Mouse (Mus musculus): ENCODE measurements around the gene Apba2. TPM values are rescaled to one million over a fixed set of nuclear protein-coding genes. Genes with fewer than 3 reads are reported as not detected.

The Apba2 gene
- polyA plus RNA-seq, 1 experiment from 2014 or later, result 8.2 TPM

GRCm38 (mm10) chr7:64753678-64754077 is 252.2 kb downstream of the Apba2 start:
- ATAC-seq (ENCODE audit: insufficient number of reproducible peaks, low FRiP score, low TSS enrichment, low read depth), result no peak
- H3K36me3 ChIP-seq, result no peaks in the 10 kb centered on the region
- H3K4me3 ChIP-seq, result no peak overlapping the region
- H3K9ac ChIP-seq, result no peak overlapping the region
- H3K27me3 ChIP-seq, result no peaks in the 10 kb centered on the region
- H3K27ac ChIP-seq, result no peak overlapping the region
- no peak overlapping the region for H3K4me2 ChIP-seq
- WGBS, result 64% methylated on average over 6 of the region's 6 CpGs
- peaks cover 13% of the 10 kb centered on the region; the same call in 1 of the 2 replicates for H3K4me1 ChIP-seq
- H3K9me3 ChIP-seq, result no peaks in the 10 kb centered on the region

- no peaks in the 10 kb centered on the region for H3K36me3 ChIP-seq
- H3K9ac ChIP-seq, result no peak overlapping the region
- peaks cover 13% of the 10 kb centered on the region; the same call in 1 of the 2 replicates for H3K4me1 ChIP-seq
- no peak overlapping the region for H3K27ac ChIP-seq
- 68% methylated on average over 7 of the region's 7 CpGs for WGBS
- H3K9me3 ChIP-seq, result no peaks in the 10 kb centered on the region
- H3K4me2 ChIP-seq, result no peak overlapping the region
- no peaks in the 10 kb centered on the region for H3K27me3 ChIP-seq
- no peak overlapping the region for H3K4me3 ChIP-seq
- ATAC-seq (ENCODE audit: insufficient number of reproducible peaks, low FRiP score, low TSS enrichment, low read depth), result no peak
These were observed 252.7 kb downstream of the Apba2 start for GRCm38 (mm10) chr7:64754161-64754560.

GRCm38 (mm10) chr7:64755141-64755540 is 253.6 kb downstream of the Apba2 start:
- no peaks in the 10 kb centered on the region for H3K36me3 ChIP-seq
- H3K4me1 ChIP-seq, result peaks cover 13% of the 10 kb centered on the region; the same call in 1 of the 2 replicates
- no peak for ATAC-seq (ENCODE audit: insufficient number of reproducible peaks, low FRiP score, low TSS enrichment, low read depth)
- H3K4me2 ChIP-seq, result no peak overlapping the region
- 84% methylated on average over 7 of the region's 7 CpGs for WGBS
- H3K27me3 ChIP-seq, result no peaks in the 10 kb centered on the region
- H3K4me3 ChIP-seq, result no peak overlapping the region
- no peaks in the 10 kb centered on the region for H3K9me3 ChIP-seq
- no peak overlapping the region for H3K27ac ChIP-seq
- no peak overlapping the region for H3K9ac ChIP-seq

GRCm38 (mm10) chr7:64765595-64765994 is 264.1 kb downstream of the Apba2 start:
- ATAC-seq (ENCODE audit: insufficient number of reproducible peaks, low FRiP score, low TSS enrichment, low read depth), result no peak
- H3K4me1 ChIP-seq, result 0 out of 2 replicates have a peak, but pooled peaks cover 6% of the 10 kb centered on the region
- no peaks in the 10 kb centered on the region for H3K27me3 ChIP-seq
- no peak overlapping the region for H3K27ac ChIP-seq
- WGBS, result 85% methylated on average over 3 of the region's 3 CpGs
- no peak overlapping the region for H3K4me2 ChIP-seq
- H3K9me3 ChIP-seq, result no peaks in the 10 kb centered on the region
- H3K9ac ChIP-seq, result no peak overlapping the region
- H3K36me3 ChIP-seq, result no peaks in the 10 kb centered on the region
- H3K4me3 ChIP-seq, result no peak overlapping the region

GRCm38 (mm10) chr7:64769768-64770167 is 268.3 kb downstream of the Apba2 start:
- H3K9me3 ChIP-seq, result no peaks in the 10 kb centered on the region
- H3K4me2 ChIP-seq, result no peak overlapping the region
- no peak for ATAC-seq (ENCODE audit: insufficient number of reproducible peaks, low FRiP score, low TSS enrichment, low read depth)
- H3K4me3 ChIP-seq, result no peak overlapping the region
- H3K4me1 ChIP-seq, result 0 out of 2 replicates have a peak, but pooled peaks cover 6% of the 10 kb centered on the region
- H3K36me3 ChIP-seq, result no peaks in the 10 kb centered on the region
- no peak overlapping the region for H3K9ac ChIP-seq
- H3K27ac ChIP-seq, result no peak overlapping the region
- H3K27me3 ChIP-seq, result no peaks in the 10 kb centered on the region
- 36% methylated on average over 7 of the region's 7 CpGs for WGBS

- no peak for ATAC-seq (ENCODE audit: insufficient number of reproducible peaks, low FRiP score, low TSS enrichment, low read depth)
- Histone ChIP-seq H3K9me3 (no peaks in the 10 kb centered on the region), H3K9ac (no peak overlapping the region), H3K4me3 (no peak overlapping the region), H3K36me3 (no peaks in the 10 kb centered on the region), H3K4me2 (no peak overlapping the region), H3K4me1 (0 out of 2 replicates have a peak, but pooled peaks cover 6% of the 10 kb centered on the region), H3K27me3 (no peaks in the 10 kb centered on the region), H3K27ac (no peak overlapping the region)
- WGBS, result 75% methylated on average over 8 of the region's 8 CpGs
These were observed 269.4 kb downstream of the Apba2 start for GRCm38 (mm10) chr7:64770779-64771390.

- 51% methylated on average over 10 of the region's 10 CpGs for WGBS
- Histone ChIP-seq H3K36me3 (no peaks in the 10 kb centered on the region), H3K4me2 (no peak overlapping the region), H3K9me3 (no peaks in the 10 kb centered on the region), H3K9ac (no peak overlapping the region), H3K27me3 (no peaks in the 10 kb centered on the region), H3K4me3 (no peak overlapping the region), H3K4me1 (0 out of 2 replicates have a peak, but pooled peaks cover 9% of the 10 kb centered on the region), H3K27ac (no peak overlapping the region)
- no peak for ATAC-seq (ENCODE audit: insufficient number of reproducible peaks, low FRiP score, low TSS enrichment, low read depth)
These were observed 272.0 kb downstream of the Apba2 start for GRCm38 (mm10) chr7:64773465-64773864.

- H3K4me3 ChIP-seq, result no peak overlapping the region
- H3K4me1 ChIP-seq, result peaks cover 8% of the 10 kb centered on the region; the same call in 1 of the 2 replicates
- H3K9ac ChIP-seq, result no peak overlapping the region
- H3K27me3 ChIP-seq, result no peaks in the 10 kb centered on the region
- H3K4me2 ChIP-seq, result no peak overlapping the region
- no peaks in the 10 kb centered on the region for H3K36me3 ChIP-seq
- WGBS, result 80% methylated on average over 13 of the region's 13 CpGs
- no peaks in the 10 kb centered on the region for H3K9me3 ChIP-seq
- no peak overlapping the region for H3K27ac ChIP-seq
- no peak for ATAC-seq (ENCODE audit: insufficient number of reproducible peaks, low FRiP score, low TSS enrichment, low read depth)
These were observed 275.4 kb downstream of the Apba2 start for GRCm38 (mm10) chr7:64776708-64777489.

GRCm38 (mm10) chr7:64779501-64779900 is 278.0 kb downstream of the Apba2 start:
- H3K4me1 ChIP-seq, result peaks cover 8% of the 10 kb centered on the region; the same call in 1 of the 2 replicates
- no peak for ATAC-seq (ENCODE audit: insufficient number of reproducible peaks, low FRiP score, low TSS enrichment, low read depth)
- H3K9me3 ChIP-seq, result no peaks in the 10 kb centered on the region
- H3K9ac ChIP-seq, result no peak overlapping the region
- no peak overlapping the region for H3K4me3 ChIP-seq
- H3K36me3 ChIP-seq, result no peaks in the 10 kb centered on the region
- H3K4me2 ChIP-seq, result no peak overlapping the region
- no peaks in the 10 kb centered on the region for H3K27me3 ChIP-seq
- WGBS, result 71% methylated on average over 4 of the region's 4 CpGs
- no peak overlapping the region for H3K27ac ChIP-seq

GRCm38 (mm10) chr7:64785040-64785439 is 283.5 kb downstream of the Apba2 start:
- no peak overlapping the region for H3K27ac ChIP-seq
- H3K4me2 ChIP-seq, result no peak overlapping the region
- 53% methylated on average over 3 of the region's 3 CpGs for WGBS
- no peaks in the 10 kb centered on the region for H3K4me1 ChIP-seq
- no peaks in the 10 kb centered on the region for H3K9me3 ChIP-seq
- H3K9ac ChIP-seq, result no peak overlapping the region
- no peak overlapping the region for H3K4me3 ChIP-seq
- no peaks in the 10 kb centered on the region for H3K27me3 ChIP-seq
- H3K36me3 ChIP-seq, result no peaks in the 10 kb centered on the region
- no peak for ATAC-seq (ENCODE audit: insufficient number of reproducible peaks, low FRiP score, low TSS enrichment, low read depth)

- 59% methylated on average over 9 of the region's 9 CpGs for WGBS
- Histone ChIP-seq H3K27me3 (no peaks in the 10 kb centered on the region), H3K9me3 (no peaks in the 10 kb centered on the region), H3K27ac (no peak overlapping the region), H3K4me3 (no peak overlapping the region), H3K4me2 (no peak overlapping the region), H3K36me3 (no peaks in the 10 kb centered on the region), H3K4me1 (no peaks in the 10 kb centered on the region), H3K9ac (no peak overlapping the region)
- ATAC-seq (ENCODE audit: insufficient number of reproducible peaks, low FRiP score, low TSS enrichment, low read depth), result no peak
These were observed 289.6 kb downstream of the Apba2 start for GRCm38 (mm10) chr7:64791145-64791544.

- WGBS, result 57% methylated on average over 8 of the region's 8 CpGs
- Histone ChIP-seq H3K4me2 (no peak overlapping the region), H3K9ac (no peak overlapping the region)
These were observed 290.5 kb downstream of the Apba2 start for GRCm38 (mm10) chr7:64792031-64792430.

More at GRCm38 (mm10) chr7:64792031-64792430, 290.5 kb downstream of the Apba2 start:
- Histone ChIP-seq H3K4me1 (no peaks in the 10 kb centered on the region), H3K9me3 (no peaks in the 10 kb centered on the region), H3K27me3 (no peaks in the 10 kb centered on the region), H3K4me3 (no peak overlapping the region), H3K27ac (no peak overlapping the region), H3K36me3 (no peaks in the 10 kb centered on the region)
- no peak for ATAC-seq (ENCODE audit: insufficient number of reproducible peaks, low FRiP score, low TSS enrichment, low read depth)
